Mouse (Mus musculus) common myeloid progenitor, adult 5-6 weeks (primary cell): ENCODE data around the gene Dll4. TPM values are rescaled to one million over a fixed set of nuclear protein-coding genes. Genes with fewer than 3 reads are reported as not detected.

Experiments
- ATAC-seq: replicated peaks from 2 replicates; pipeline ENCODE4 v1.8.0; 2016; ENCODE audit warnings: low read depth, mild to moderate bottlenecking, moderate TSS enrichment, inconsistent platforms; ENCODE audit not compliant: poor library complexity, severe bottlenecking
- total RNA-seq: library from RNA; stranded (forward); fragments of 200-1000, 187-1606 nt; gene quantifications from 2 replicates; pipeline ENCODE4 v1.2.3, GENCODE M21; 2017

Gene Dll4
- total RNA-seq, 1 experiment from 2014 or later: not detected

GRCm38 (mm10) chr2:119304798-119305208, 20.8 kb upstream of the Dll4 start:
- ATAC-seq: no peak

GRCm38 (mm10) chr2:119311544-119311943, 14.0 kb upstream of the Dll4 start:
- no peak for ATAC-seq

DNA sequence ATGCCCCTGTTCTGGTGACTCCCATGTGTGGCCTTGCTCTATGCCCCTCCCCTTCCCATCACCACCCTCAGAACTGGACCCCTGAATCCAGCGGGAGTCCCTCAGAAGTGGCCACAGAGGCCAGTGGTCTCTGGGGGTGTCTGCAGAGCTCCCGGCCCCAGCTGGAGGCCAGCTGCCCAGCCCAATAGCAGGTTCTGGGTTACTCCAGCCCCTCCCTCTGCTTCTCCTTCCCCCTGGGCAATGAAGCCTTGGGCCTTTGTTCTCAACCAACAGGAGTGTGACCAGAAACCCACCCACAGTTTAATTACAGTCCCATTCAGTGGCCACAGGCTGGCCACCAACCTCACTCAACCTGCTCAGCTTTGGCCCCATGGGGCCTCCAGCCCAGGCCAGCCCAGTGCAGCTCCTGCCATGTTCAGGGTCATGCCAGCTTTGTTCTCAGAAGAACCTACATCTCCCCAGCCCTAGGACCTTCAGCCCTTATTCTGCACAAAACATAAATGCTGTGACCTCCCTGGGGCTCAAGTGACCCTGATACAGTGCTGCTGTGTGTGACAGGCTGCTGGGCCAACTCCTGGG, 13.1 kb upstream of the Dll4 start:
- ATAC-seq: no peak

DNA sequence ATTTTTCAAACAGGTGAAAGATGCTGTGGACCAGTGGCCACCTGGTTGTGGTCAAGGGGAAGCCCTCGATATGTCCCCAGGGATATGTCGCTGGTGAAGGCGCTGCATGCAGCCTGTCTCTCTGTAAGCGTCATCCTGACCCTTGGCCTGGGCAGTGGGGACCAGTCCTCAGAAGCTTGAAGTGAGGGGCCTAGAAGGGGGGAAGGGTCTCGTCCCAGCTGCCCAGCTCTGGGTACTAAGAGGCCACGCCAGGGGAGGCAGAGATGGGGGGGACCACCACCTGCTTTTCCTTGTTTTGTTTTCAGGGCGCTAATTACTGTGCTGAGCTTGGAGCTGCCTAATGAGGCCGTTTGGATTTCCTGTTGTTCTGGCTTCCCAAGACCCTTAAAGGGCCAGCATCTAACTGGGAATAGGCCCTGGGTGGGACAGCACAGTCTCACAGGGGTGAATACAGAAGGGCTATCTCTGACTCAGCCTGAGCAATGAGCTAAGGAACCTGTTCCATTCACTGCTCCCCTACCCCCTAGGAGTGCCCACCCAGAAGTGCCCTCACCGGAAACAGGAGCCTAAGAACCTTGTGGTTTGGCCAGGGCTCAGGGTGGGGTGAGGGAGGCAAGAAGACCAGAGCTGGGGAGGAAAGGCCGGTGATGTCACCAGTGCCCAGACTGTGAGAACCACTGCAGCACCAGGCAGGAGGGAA, 11.7 kb upstream of the Dll4 start:
- ATAC-seq: peak; percentile 43; the same call in 1 of the 2 replicates

DNA sequence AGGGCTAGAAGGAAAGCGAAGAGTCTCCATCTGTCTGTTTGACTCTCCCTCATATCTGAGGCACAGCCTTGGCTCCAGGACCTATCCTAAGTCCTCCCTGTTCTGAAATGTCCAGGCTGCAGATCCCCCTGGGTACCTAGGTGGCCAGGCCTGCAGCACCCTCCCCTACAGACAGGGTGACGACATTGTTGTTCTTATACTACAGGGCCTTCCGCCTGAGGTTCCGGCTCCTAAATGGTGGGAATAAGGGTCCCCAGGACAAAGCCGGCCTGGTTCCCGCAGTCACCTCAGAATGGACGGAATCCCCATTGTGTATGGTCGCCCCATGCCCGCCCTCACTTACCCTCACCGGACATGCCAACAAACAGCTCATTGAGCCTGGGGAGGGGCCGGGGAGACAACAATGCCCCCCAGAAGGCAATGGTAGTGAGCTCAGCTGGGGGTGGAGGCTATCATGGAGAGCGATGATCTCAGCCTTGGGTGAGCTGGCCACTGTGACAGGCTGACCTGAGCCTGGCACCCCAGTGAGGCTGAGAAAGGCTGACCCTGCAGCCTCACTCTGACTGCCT, 10.8 kb upstream of the Dll4 start:
- no peak for ATAC-seq

- ATAC-seq: no peak
Measured at GRCm38 (mm10) chr2:119318043-119318710, 7.4 kb upstream of the Dll4 start.

DNA sequence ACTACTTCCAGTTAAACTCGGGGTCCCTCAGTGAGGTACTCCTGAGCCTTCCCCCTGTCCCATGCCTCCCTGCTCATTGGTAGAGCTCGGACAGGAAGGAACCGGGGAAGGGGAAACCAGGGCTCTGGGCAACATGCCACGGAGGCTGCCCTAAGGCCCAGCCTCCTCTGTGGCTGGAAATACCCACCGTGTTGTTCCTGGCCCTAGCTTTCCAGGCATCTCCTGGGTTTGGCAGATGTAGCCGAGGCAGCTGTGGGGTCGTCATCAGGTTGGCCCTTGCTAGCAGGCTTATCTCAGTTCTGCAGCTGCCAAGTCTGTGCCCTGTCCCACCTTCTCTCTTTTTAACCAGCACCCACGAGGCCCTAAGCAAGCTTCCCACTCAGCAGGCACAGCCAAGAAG, 5.0 kb upstream of the Dll4 start:
- peak; percentile 45 for ATAC-seq

DNA sequence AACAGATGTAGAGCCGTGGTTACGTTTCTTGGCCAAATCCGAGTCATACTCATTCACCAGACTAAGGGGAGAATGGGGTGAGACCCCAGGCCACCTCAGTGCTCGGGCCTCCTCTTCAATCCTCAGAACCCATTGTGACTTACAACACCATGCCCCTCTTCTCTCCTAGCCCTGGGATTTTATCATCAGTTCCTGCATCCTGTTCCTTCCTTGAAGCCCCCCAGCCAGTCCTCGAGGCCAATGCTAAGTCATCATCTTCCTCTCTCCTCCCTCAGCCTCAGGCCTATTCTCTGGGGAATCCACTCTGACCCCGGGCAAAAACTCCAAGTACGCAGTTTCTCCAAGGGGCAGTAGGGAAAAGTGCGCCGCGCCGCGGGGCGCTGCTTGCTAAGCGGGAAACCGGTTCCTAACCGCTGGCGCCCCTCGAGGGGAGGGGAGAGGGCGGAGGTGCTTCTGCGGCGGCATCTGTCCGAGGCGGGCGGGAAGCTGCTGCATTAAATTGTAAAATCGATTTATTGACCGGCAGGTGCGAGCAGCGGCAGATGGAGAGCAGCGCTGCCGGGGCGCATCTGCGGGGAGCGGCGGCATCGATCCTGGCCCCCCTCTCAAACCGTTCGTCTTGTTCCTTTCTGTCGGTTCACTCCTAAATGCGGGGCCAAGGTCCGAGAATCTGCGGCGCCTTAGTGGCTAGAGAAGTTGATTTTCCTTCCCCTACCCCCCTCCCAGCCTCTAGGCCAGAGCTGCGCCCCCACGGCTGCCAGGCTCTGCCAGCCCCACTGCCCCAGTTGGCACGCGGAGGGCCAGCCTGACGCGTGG, 3.6 kb upstream of the Dll4 start:
- no peak for ATAC-seq

DNA sequence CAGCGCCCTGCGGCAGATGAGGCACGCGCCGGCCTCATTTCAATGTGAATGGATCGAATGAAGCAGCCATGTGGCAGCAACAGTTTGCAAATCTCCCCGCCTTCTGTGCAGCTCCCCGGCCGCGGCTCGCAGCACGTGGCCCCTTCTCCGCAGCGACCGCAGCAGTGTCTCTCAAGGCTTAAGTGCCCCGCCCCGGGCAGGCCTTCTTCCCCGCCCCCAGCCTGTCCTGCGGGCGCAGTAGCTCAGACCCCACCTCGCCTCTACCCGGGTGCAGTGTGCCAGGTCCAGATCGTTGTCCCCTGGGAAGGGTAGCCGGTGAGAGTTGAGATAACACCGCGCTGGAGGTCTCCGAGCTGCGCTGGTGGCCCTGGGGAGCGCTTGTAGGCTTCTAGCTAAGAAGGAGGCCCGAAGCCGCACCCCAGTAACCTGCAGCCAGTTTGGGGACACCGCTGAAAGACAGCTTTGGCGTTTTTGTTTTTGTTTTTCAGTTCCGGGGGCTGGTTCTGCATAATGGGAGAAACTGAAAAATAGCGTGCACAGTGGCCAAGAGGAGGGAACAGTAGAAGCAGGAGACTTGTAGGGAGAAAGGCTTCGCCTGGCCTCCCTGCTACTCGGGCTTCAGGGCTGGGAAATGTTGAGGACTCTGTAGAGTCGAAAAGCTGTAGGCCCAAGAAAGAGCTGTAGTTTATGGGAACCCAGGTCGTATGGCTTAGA, 2.8 kb upstream of the Dll4 start:
- peak; percentile 30 for ATAC-seq

GRCm38 (mm10) chr2:119323866-119324575, 1.6 kb upstream of the Dll4 start:
- peak; percentile 33; the same call in 1 of the 2 replicates for ATAC-seq

- ATAC-seq: no peak
Measured at GRCm38 (mm10) chr2:119324576-119325318, 837 bp upstream of the Dll4 start.

GRCm38 (mm10) chr2:119326161-119327101, 847 bp downstream of the Dll4 start:
- ATAC-seq: no peak

DNA sequence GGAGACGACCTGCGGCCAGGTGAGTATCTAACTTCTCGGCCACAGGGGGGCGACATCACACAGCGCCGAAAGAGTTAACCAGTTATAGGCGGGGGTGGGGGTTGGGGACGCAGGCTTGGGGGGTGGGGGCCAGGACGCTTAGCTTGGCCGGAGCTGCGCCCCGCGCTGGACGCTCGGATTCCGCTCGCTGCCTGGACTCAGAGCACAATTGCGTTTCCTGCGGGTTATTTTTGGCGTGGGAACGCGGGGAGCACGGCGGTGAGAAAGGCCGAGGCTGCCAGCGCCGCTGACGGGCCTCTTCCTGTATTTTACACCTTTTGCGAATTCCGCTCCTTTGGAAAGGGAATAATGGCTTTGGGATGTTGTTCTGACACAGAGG, 1.5 kb downstream of the Dll4 start:
- no peak for ATAC-seq

DNA sequence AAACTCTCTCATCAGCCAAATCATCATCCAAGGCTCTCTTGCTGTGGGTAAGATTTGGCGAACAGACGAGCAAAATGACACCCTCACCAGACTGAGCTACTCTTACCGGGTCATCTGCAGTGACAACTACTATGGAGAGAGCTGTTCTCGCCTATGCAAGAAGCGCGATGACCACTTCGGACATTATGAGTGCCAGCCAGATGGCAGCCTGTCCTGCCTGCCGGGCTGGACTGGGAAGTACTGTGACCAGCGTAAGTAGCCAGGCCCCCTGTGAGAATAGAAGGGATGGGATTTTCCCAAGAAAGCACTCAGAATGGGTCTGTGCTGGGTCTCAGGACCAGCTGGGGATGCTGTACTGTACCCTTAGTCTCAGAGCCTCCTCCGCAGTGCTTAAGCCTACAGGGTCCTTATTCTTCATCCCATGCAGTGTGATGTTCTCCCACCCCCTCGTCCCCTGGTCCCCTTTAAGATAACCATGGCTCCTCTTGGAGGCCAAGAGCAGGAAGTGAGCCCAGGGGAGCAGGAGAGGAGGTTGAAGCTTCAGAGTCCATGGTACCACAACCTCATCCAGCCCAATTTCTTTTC, 2.5 kb downstream of the Dll4 start:
- ATAC-seq: no peak

DNA sequence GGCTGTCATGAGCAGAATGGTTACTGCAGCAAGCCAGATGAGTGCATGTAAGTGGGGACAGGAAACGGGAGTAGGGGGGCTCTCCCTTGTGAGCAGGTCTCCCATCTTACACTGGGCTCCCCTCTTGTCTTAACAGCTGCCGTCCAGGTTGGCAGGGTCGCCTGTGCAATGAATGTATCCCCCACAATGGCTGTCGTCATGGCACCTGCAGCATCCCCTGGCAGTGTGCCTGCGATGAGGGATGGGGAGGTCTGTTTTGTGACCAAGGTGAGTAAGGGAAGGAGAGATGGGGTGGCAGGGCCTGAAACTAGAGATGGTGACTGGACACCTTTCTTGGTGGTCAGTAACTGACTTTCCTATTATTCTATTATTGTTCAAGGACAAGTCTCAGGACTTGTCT, 3.0 kb downstream of the Dll4 start:
- no peak for ATAC-seq

DNA sequence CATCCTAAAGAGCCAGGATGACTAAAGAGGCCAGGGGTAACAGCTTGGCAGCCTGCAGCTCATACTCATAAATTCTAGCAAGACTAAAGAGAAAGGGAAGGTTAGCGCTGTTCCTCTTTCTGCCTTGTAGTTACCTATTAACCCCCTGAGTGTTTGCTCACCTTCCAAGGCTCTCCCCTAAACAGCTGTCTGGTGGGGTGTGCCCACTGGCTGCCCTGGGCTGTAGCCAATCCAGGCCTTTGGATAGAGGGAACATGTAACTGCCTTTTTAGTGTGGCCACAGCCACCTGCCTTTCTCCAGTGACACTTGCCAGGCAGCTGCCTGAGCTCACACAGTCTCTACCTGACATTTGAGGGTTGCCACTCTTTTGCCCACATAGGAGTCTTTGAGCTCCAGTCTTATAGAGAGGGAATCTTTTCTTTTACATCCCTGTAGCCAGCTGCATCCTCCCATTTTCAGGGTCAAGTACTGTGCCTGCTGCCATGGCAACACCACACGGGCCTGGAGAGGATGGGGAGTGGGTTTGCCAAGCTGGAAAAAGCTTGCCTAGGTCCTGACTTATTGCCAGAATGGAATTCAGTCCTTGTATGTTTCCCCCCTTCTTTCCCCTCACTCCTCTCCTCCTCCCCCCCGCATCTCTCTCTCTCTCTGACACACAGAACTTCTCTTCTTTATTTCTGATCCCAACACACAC, 3.7 kb downstream of the Dll4 start:
- no peak for ATAC-seq
